Mouse (Mus musculus) lung, postnatal 25 days (tissue): ENCODE measurements around the gene Mamdc2.
"Not testable (repeated sequence)": the region's sequence is repeated elsewhere in the genome, so short reads cannot be mapped to it uniquely, and the experiment has no call there.

Experiments
- DNase-seq: peaks from one replicate; pipeline ENCODE4 v3.0.0; 2022; ENCODE audit warnings: low spot score

Gene Mamdc2

DNA sequence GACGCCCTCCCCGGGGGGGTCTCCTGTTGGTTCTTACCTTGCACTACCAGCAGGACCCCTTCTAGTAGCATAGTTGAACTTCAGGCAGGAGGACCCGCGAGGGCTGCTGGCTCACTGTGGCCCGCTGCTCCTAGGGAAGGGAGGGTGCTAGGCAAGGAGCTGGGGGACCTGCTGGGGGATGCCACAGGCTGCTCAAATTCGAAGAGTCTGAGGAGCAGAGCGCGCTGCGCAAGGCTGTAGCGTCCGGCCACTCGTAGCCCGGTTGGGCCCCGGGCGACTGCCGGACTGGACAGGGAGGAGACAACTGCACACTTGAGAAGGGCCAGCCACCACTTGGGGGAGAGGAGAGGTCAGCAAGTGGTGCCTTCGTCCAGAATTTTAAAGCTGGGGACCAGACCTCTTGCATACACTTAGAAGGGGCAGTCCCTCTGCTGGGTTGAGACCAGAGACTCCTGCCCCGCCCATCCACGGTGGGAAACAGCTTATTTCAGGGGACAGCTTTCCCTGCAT lies at the start of gene Mamdc2:
TSS of gene Mamdc2 (minus strand) at position 455 of the 510 bp plus-strand sequence.
- DNase-seq, result peak; percentile 18

GRCm38 (mm10) chr19:23498011-23498410 lies 49.8 kb upstream of the Mamdc2 start:
- DNase-seq, result no peak

DNA sequence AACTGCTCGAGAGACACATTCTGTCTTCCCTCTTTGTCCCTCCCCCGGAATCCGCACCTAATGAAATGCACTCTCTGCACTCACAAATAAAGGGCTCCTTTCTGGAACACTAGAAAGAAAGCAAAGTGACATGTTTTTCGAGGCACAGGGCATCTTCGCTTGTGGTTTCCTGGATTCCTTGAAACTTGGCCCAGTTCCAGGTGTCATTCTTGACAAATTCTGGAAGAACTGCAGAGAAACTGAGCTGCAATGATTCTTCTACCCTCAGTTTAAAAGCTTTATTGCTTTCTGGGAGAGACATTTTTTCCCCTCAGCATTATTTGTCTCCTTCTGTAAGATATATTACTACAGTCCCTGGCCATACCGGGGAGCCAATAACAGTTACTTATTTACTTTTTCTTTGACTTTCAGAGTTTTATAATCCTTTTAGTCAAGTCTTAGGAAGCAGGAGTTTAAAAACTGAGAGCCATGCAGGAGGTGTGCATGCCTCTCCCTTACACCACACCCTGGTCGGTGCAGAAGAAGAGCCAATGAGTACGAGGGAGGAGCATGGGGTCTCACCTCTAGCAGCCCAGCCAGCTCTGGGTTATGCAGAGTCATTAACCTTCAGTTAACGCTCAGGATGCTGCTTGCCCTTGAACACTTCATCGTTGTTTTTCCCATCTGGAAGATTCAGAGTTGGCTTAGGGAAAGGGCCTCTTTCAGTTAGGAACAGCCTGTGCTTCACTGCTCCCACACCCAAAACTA lies 49.1 kb upstream of the Mamdc2 start:
- DNase-seq, result no peak

GRCm38 (mm10) chr19:23496536-23496935 lies 48.3 kb upstream of the Mamdc2 start:
- no peak for DNase-seq

GRCm38 (mm10) chr19:23492663-23493062 lies 44.4 kb upstream of the Mamdc2 start:
- peak; percentile 22 for DNase-seq

- DNase-seq, result not testable (repeated sequence)
Observed at GRCm38 (mm10) chr19:23490703-23491102, 42.5 kb upstream of the Mamdc2 start.

DNA sequence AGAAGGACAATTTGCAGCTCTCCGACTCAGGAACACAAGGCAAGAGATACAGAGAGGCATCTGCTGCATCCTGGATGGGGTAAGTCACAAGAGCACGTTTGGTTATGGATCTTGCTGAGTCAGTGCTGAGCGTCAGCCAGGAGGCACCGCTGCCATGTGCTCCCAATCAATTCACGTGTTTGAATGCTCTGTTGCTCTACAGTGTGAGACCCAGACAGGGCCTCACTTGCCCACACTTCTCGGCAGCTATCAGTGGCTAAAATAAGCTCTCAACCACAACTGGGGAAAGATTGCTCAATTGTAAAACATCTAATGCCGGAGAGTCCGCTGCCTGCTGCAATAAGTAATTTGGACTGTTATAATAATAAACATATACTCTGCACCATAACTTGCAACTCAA lies 41.5 kb upstream of the Mamdc2 start:
- DNase-seq, result no peak

- DNase-seq, result no peak
Observed at GRCm38 (mm10) chr19:23487421-23487820, 39.2 kb upstream of the Mamdc2 start.

GRCm38 (mm10) chr19:23486631-23487270 lies 38.5 kb upstream of the Mamdc2 start:
- peak; percentile 51 for DNase-seq

GRCm38 (mm10) chr19:23485940-23486600 lies 37.8 kb upstream of the Mamdc2 start:
- DNase-seq, result no peak

GRCm38 (mm10) chr19:23482571-23482970 lies 34.3 kb upstream of the Mamdc2 start:
- DNase-seq, result not testable (repeated sequence)

DNA sequence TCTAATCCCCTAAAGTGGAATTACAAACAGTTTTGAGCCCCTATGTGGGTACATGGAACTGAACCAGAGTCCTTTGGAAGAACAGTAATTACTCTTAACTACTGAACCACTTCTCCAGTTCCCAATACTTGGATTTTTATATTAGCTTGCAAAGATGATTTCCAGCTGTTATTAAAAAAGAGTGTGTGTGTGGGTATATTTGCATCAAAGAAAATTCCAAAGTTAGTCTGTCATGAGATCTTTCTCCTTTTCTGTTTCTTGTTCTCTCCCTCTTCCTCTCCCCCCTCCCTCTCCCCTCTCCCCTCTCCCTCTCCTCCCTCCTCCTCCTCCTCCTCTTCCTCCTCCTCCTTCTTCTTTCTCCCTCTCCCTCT lies 31.3 kb upstream of the Mamdc2 start:
- DNase-seq, result no peak

DNA sequence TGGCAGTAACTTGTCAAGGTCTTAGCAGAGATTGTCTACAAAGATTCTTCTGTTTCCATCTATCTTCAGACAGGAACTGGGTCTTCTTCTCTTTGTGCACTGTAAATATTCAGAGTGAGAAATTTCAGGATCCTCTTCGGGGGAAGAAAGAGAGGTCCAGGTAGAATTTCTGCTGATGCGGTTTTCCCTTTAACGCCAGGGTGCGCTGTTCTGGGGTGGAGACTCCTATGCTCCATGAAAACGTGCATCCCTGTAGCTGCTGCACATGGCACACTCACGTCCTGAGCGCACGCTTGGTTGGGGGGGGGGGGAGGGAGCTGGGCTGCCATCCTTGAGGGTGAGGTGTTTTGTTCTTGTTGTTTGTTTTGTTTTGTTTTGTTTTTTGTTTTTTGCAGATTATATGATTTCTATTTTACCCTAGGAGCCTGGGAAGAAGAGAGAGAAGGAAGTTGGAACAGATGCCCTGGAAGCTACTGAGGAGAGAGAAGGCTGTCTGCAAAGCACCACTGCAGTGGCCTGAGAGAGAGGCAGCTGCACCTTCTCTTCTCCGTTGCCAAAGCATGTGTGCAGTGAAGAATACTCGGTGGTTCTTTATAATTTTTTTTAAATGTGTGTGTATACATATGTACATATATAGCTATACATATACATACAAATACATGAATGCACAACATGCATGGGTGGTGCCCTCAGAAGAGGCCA lies 30.8 kb upstream of the Mamdc2 start:
- DNase-seq, result no peak

- DNase-seq, result no peak
Observed at GRCm38 (mm10) chr19:23477826-23478225, 29.6 kb upstream of the Mamdc2 start.

DNA sequence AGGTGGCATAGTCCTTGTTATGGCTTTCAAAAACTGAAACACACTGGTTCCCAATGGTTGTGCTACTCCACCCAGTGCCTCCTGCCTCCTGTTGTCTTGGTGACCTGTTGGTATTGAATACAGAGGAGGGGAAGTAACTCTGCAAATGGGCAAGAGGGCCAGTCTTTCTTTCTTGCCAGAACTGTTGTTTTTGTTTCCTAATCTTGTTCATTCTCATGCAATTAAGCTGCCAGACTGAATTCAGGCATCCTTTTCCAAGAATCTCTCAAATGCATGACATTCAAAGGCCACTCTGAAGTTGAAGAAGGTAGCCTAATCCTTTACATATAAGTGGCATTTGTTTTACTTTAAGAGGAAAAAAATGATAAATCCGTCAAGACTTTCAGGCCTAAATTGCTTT lies 19.6 kb upstream of the Mamdc2 start:
- no peak for DNase-seq

- peak; percentile 27 for DNase-seq
Observed at GRCm38 (mm10) chr19:23467011-23467410, 18.8 kb upstream of the Mamdc2 start.

GRCm38 (mm10) chr19:23457492-23457891 lies 9.2 kb upstream of the Mamdc2 start:
- DNase-seq, result no peak

GRCm38 (mm10) chr19:23451361-23451760 lies 3.1 kb upstream of the Mamdc2 start:
- peak; percentile 6 for DNase-seq

GRCm38 (mm10) chr19:23447221-23447987 lies 838 bp downstream of the Mamdc2 start:
- DNase-seq, result peak; percentile 17

GRCm38 (mm10) chr19:23444910-23445845 lies 3.1 kb downstream of the Mamdc2 start:
- DNase-seq, result peak; percentile 12
